Mouse (Mus musculus) liver, postnatal 0 days (tissue): ENCODE measurements around the gene Fam213a.

ENCODE experiments used
- CTCF ChIP-seq: sonication (generic); IDR thresholded peaks from 2 replicates; pipeline ENCODE4 v1.5.1; 2016; ENCODE audit warnings: antibody characterized with exemption, low read depth
- EP300 ChIP-seq: IDR thresholded peaks from 2 replicates; pipeline ENCODE4 v1.6.1; 2016; ENCODE audit warnings: antibody characterized with exemption, low read depth, mild to moderate bottlenecking

DNA sequence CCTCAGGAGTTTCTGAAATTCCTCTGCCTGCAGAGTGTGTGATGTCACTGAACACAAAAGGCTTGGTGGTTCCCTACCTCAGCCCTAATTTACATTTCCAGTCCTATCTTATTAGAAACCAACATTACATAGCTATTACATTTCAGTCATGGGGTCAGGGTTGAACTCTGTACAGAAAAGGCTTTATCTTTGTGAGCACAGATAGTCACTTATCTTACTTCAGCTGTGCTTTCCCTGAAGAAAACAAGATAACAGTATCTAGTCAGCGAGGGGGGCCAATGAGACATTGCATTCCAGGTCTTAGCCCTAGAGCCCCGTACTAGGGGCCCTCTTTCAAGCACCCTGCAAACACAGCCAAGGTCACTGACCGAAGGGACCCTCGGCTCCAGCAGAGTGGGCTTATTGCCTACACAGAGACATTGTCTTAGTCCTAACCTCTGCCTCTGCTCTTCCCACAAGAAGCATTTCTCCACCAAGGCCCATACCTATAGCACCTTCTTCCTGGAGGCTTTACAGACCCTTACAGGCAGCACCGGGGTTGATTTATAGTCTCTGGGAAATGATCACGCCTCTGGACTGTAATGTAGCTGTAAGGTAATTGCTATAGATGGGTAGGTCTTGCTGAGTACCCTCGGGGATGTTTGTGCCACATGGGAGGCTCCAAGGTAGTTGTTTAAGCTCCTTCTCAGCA is 12.2 kb upstream of the Fam213a start:
- TF ChIP-seq CTCF (no peak), EP300 (peak; percentile 92)
